Mouse (Mus musculus): ENCODE measurements at regions not wholly inside any gene's neighbourhood (a gene's known extent, or its start where the extent isn't known, plus 50 kb on each side); places are given as distances from the start of the nearest gene placed in this dataset.

DNA sequence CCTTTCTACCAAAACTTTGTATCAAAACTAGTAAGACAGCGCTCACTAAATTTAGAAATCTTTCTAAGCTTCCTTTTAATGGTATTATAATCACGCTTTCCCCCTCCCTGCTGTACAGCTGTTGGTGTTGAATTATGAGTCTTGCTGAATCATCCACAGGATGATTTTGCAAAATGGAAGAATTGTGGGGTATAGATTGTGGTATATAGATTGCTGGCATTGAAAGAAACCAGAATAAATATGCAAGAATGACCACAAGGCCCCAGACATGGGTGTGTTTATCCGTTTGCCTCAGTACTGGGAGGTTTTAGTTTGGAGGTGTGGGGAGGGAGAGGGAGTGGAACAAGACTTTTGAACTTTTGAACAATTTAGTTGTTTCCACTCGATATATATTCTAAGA is 176.1 kb upstream of the Cdkn2b start:
- no peak for TF ChIP-seq CTCF (IDR thresholded peaks at IDR 0.05; ENCODE audit: control insufficient read depth, insufficient read depth, insufficient read length)
- TF ChIP-seq CEBPB (IDR thresholded peaks at IDR 0.05; ENCODE audit: low read depth), result no peak
- peak; percentile 77 for TF ChIP-seq MYOD1 (IDR thresholded peaks at IDR 0.05; ENCODE audit: control insufficient read depth, insufficient read length, low read depth)

Data from C2C12 (cell line).